Mouse (Mus musculus) lung, adult 2 months (tissue): ENCODE results near the gene Col23a1.

Source experiments
- CTCF ChIP-seq: fragments of 200-500 bp; IDR thresholded peaks from 2 replicates; pipeline ENCODE4 v1.5.1; 2011; ENCODE audit warnings: mild to moderate bottlenecking, low read length, control low read depth; ENCODE audit not compliant: insufficient read depth
- POLR2A ChIP-seq: fragments of 200-500 bp; IDR thresholded peaks from 2 replicates; pipeline ENCODE4 v1.6.1; 2011; ENCODE audit warnings: low read depth, mild to moderate bottlenecking, control low read depth, low read length, borderline replicate concordance; ENCODE audit errors: extremely low read depth

DNA sequence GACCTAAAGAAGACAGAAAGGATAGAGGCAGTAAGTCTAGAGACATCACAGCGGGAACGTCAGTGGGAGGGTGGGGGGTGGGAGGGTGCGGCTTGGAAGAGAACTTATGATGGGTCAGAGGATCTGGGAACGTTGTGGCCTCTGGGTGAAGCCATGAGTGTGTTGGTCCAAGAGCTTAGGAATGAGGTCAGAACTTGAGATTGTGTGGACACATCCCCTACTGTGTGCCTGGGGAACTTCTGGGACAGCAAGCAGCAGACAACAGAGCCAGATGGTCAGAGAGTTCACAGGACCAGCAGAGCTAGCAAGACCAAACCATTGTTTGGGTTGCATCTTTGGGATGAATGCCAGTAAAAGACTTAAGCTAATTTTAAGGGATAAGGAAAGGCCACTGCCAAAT, 279.1 kb downstream of the Col23a1 start:
- no peak for TF ChIP-seq CTCF
- TF ChIP-seq POLR2A: no peak
